Mouse (Mus musculus) c-Kit-positive CD71-positive TER-119-positive erythroid progenitor cells, embryonic 14.5 days (primary cell): Measurements from ENCODE around the gene Ccdc71.

ENCODE experiments used
- DNase-seq: peaks from one replicate; pipeline ENCODE4 v3.0.0-alpha.2; 2013; ENCODE audit warnings: low spot score

Ccdc71 gene

GRCm38 (mm10) chr9:108460319-108461178 lies at the start of gene Ccdc71:
Gene Ccdc71 (plus strand): TSS chr9:108460527.
- peak; percentile 78 for DNase-seq

GRCm38 (mm10) chr9:108411381-108411942 lies 48.9 kb upstream of the Ccdc71 start:
- DNase-seq, result no peak

GRCm38 (mm10) chr9:108412221-108412620 lies 48.1 kb upstream of the Ccdc71 start:
- peak; percentile 37 for DNase-seq

GRCm38 (mm10) chr9:108428384-108428783 lies 31.9 kb upstream of the Ccdc71 start, which contains the start of gene Ccdc36:
Gene Ccdc36 (minus strand): TSS chr9:108428484.
- no peak for DNase-seq

- DNase-seq, result peak; percentile 39
These were observed 28.8 kb upstream of the Ccdc71 start for GRCm38 (mm10) chr9:108431431-108432067.

GRCm38 (mm10) chr9:108436182-108436581 lies 24.1 kb upstream of the Ccdc71 start, which contains the start of gene BC048562:
Gene BC048562 (plus strand): TSS chr9:108436482.
- no peak for DNase-seq

GRCm38 (mm10) chr9:108439176-108439575 lies 21.2 kb upstream of the Ccdc71 start:
- no peak for DNase-seq

GRCm38 (mm10) chr9:108440485-108440884 lies 19.8 kb upstream of the Ccdc71 start:
- DNase-seq, result no peak

GRCm38 (mm10) chr9:108441236-108441919 lies 18.9 kb upstream of the Ccdc71 start:
- no peak for DNase-seq

- no peak for DNase-seq
These were observed 15.2 kb upstream of the Ccdc71 start for GRCm38 (mm10) chr9:108445125-108445524.

- no peak for DNase-seq
These were observed 10.5 kb upstream of the Ccdc71 start for GRCm38 (mm10) chr9:108449860-108450259.

- DNase-seq, result peak; percentile 12
These were observed 9.8 kb upstream of the Ccdc71 start for GRCm38 (mm10) chr9:108450292-108451169.

- peak; percentile 49 for DNase-seq
These were observed 9.2 kb upstream of the Ccdc71 start for GRCm38 (mm10) chr9:108451170-108451493.

GRCm38 (mm10) chr9:108451519-108452160 lies 8.7 kb upstream of the Ccdc71 start:
- DNase-seq, result peak; percentile 29

GRCm38 (mm10) chr9:108452291-108452906 lies 7.9 kb upstream of the Ccdc71 start:
- peak; percentile 89 for DNase-seq

- no peak for DNase-seq
These were observed 7.4 kb upstream of the Ccdc71 start for GRCm38 (mm10) chr9:108452911-108453310.

- DNase-seq, result no peak
These were observed 6.9 kb upstream of the Ccdc71 start for GRCm38 (mm10) chr9:108453458-108453857.

- no peak for DNase-seq
These were observed 5.9 kb upstream of the Ccdc71 start for GRCm38 (mm10) chr9:108454429-108454828.

GRCm38 (mm10) chr9:108455747-108456571 lies 4.4 kb upstream of the Ccdc71 start:
- no peak for DNase-seq
